Mouse (Mus musculus) liver, embryonic 16.5 days (tissue): ENCODE data around the gene Slit3. TPM values are rescaled to one million over a fixed set of nuclear protein-coding genes. Genes with fewer than 3 reads are reported as not detected.

ENCODE experiments used
- ATAC-seq: fragments of 200-750 bp; cut with Nextera tagmentation; 2 replicates; pipeline ENCODE4 v1.8.0; 2017; ENCODE audit warnings: low read depth, mild to moderate bottlenecking, moderate number of reproducible peaks, moderate library complexity
- H3K27ac ChIP-seq: fragments of 300-500 bp; sonication (generic); 2 replicates; pipeline ENCODE4 v1.5.1; 2014; ENCODE audit warnings: mild to moderate bottlenecking, low read length
- H3K27me3 ChIP-seq: fragments of 300-500 bp; sonication (generic); 2 replicates; pipeline ENCODE4 v1.6.1; 2014; ENCODE audit warnings: low read depth, low read length, mixed read lengths; ENCODE audit not compliant: control insufficient read depth, insufficient read depth
- H3K36me3 ChIP-seq: fragments of 300-500 bp; sonication (generic); 2 replicates; pipeline ENCODE4 v1.6.1; 2014; ENCODE audit warnings: mild to moderate bottlenecking; ENCODE audit not compliant: control insufficient read depth, insufficient read depth
- H3K4me1 ChIP-seq: fragments of 300-500 bp; sonication (generic); 2 replicates; pipeline ENCODE4 v1.6.1; 2014; ENCODE audit warnings: low read depth, low read length, mixed read lengths; ENCODE audit not compliant: control insufficient read depth
- H3K4me2 ChIP-seq: fragments of 300-500 bp; sonication (generic); 2 replicates; pipeline ENCODE4 v1.6.1; 2014; ENCODE audit warnings: low read depth, low read length, mixed read lengths
- H3K4me3 ChIP-seq: fragments of 300-500 bp; sonication (generic); 2 replicates; pipeline ENCODE4 v1.5.1; 2014; ENCODE audit warnings: low read depth, mild to moderate bottlenecking, low read length
- H3K9ac ChIP-seq: fragments of 300-500 bp; sonication (generic); 2 replicates; pipeline ENCODE4 v1.6.1; 2014; ENCODE audit warnings: low read depth, low read length
- H3K9me3 ChIP-seq: fragments of 300-500 bp; sonication (generic); replicated peaks from 2 replicates; pipeline ENCODE4 v1.6.1; 2016; ENCODE audit warnings: low read length; ENCODE audit not compliant: control insufficient read depth
- WGBS: fragments of 180-500 bp; shearing (Covaris S2); extraction: QIAGEN DNeasy Blood & Tissue Kit; methylation state at CpG from one replicate; pipeline ENCODE4 v1.1.7; 2014; ENCODE audit not compliant: insufficient replicate concordance; 5-methylcytosine and 5-hydroxymethylcytosine counted together
- polyA plus RNA-seq: library from polyadenylated mRNA; unstranded; fragments of >200 nt; fragmentation: Nextera tagmentation; extraction: Ambion mirVana; gene quantifications from 2 replicates; pipeline ENCODE4 v1.2.1, GENCODE M21; 2015

The Slit3 gene
- polyA plus RNA-seq, 1 experiment from 2014 or later = 0.22 TPM

DNA sequence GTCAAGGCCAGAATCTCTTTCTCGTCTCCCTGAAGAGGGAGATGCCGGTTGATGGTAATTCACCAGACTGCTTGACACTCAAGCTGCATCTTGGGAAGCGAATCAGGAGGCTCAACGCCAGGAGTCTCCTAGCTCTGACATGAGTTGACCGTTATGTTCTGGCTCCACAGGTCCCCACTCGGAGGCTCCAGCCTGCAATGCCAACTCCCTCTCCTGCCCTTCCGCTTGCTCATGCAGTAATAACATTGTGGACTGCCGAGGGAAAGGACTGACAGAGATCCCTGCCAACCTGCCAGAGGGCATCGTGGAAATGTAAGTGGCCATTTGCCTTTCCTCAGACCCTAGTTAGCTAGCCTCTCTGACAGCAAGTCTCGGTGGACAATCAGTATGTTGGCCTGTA is 457.8 kb downstream of the Slit3 start:
- no peak overlapping the region for H3K27ac ChIP-seq
- no peak overlapping the region for H3K9ac ChIP-seq
- no peaks in the 10 kb centered on the region for H3K9me3 ChIP-seq
- no peak overlapping the region for H3K4me3 ChIP-seq
- H3K27me3 ChIP-seq = no peaks in the 10 kb centered on the region
- no peak overlapping the region for H3K4me2 ChIP-seq
- no peaks in the 10 kb centered on the region for H3K36me3 ChIP-seq
- no peaks in the 10 kb centered on the region for H3K4me1 ChIP-seq
- WGBS = 63% methylated on average over 10 of the region's 10 CpGs
- no peak for ATAC-seq

- no peaks in the 10 kb centered on the region for H3K4me1 ChIP-seq
- WGBS = 59% methylated on average over 5 of the region's 5 CpGs
- H3K27me3 ChIP-seq = no peaks in the 10 kb centered on the region
- no peak overlapping the region for H3K9ac ChIP-seq
- H3K9me3 ChIP-seq = no peaks in the 10 kb centered on the region
- no peak overlapping the region for H3K4me3 ChIP-seq
- no peaks in the 10 kb centered on the region for H3K36me3 ChIP-seq
- H3K27ac ChIP-seq = no peak overlapping the region
- no peak for ATAC-seq
- H3K4me2 ChIP-seq = no peak overlapping the region
Measured at GRCm38 (mm10) chr11:35582591-35582990, 461.6 kb downstream of the Slit3 start.

DNA sequence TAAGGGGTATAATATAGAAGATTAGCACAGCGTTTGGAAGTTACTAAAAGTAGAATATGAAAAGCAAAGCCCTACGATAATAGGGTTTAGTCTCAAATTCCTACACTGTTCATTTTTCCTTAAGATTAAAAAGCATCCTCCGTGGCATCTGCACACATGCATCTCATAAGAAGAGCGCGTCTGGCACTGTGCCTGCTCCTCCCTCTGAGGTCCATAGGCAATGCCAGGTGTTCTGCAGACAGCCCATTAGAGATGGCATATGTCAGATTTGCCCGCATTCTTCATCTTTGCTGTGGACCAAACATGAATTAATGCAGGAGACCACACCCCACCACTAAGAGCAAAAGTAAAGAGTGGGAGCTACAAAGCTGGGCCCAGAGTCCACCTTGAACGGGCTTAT is 462.6 kb downstream of the Slit3 start:
- ATAC-seq = no peak
- Histone ChIP-seq H3K36me3 (no peaks in the 10 kb centered on the region), H3K9ac (no peak overlapping the region), H3K4me3 (no peak overlapping the region), H3K4me1 (no peaks in the 10 kb centered on the region), H3K9me3 (no peaks in the 10 kb centered on the region), H3K27ac (no peak overlapping the region), H3K27me3 (no peaks in the 10 kb centered on the region), H3K4me2 (no peak overlapping the region)
- WGBS = 76% methylated on average over 7 of the region's 7 CpGs

DNA sequence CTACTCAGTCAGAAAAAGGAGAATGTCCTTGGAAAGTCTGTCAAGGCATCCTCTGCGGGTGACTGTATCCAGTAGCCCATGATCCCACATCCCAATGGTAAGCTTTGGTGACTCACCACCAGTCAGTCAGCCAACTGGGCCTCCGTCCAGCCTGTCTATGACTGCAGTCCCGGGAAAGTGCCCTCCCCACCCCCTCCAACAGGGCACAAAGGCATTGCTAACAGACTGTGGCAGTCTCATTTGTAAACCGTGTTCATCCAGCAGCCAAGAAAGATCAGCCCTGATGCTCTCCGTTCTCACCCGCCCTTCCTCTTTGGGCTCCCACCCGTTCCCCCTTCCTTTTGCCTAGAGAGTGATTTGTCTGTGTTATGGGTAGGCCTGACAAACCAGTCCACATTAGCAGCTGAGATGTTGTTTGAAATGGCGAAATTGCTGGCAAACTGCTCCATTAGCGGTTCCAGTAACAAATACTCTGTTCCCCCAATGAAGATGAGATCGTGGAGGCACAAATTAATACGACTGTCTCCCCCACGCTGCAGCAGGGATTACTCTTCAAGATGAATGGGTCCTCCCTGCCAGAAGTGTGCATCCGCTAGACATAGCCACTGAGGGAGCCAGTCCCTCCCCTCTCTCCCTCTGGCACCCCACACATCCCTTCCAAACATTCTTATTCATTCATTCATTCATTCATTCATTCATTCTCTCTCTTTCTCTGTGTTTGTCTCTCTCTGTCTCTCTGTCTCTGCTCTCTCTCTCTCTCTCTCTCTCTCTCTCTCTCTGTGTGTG is 466.3 kb downstream of the Slit3 start:
- Histone ChIP-seq H3K9me3 (no peaks in the 10 kb centered on the region), H3K27ac (no peak overlapping the region), H3K9ac (no peak overlapping the region), H3K27me3 (no peaks in the 10 kb centered on the region), H3K4me1 (no peaks in the 10 kb centered on the region), H3K36me3 (no peaks in the 10 kb centered on the region), H3K4me2 (no peak overlapping the region), H3K4me3 (no peak overlapping the region)
- no peak for ATAC-seq
- 65% methylated on average over 13 of the region's 13 CpGs for WGBS

GRCm38 (mm10) chr11:35589892-35590291 is 468.9 kb downstream of the Slit3 start:
- Histone ChIP-seq H3K36me3 (no peaks in the 10 kb centered on the region), H3K9ac (no peak overlapping the region), H3K27me3 (no peaks in the 10 kb centered on the region), H3K27ac (no peak overlapping the region), H3K4me1 (no peaks in the 10 kb centered on the region), H3K4me3 (no peak overlapping the region), H3K4me2 (no peak overlapping the region), H3K9me3 (no peaks in the 10 kb centered on the region)
- ATAC-seq = no peak
- WGBS = 73% methylated on average over 7 of the region's 7 CpGs

DNA sequence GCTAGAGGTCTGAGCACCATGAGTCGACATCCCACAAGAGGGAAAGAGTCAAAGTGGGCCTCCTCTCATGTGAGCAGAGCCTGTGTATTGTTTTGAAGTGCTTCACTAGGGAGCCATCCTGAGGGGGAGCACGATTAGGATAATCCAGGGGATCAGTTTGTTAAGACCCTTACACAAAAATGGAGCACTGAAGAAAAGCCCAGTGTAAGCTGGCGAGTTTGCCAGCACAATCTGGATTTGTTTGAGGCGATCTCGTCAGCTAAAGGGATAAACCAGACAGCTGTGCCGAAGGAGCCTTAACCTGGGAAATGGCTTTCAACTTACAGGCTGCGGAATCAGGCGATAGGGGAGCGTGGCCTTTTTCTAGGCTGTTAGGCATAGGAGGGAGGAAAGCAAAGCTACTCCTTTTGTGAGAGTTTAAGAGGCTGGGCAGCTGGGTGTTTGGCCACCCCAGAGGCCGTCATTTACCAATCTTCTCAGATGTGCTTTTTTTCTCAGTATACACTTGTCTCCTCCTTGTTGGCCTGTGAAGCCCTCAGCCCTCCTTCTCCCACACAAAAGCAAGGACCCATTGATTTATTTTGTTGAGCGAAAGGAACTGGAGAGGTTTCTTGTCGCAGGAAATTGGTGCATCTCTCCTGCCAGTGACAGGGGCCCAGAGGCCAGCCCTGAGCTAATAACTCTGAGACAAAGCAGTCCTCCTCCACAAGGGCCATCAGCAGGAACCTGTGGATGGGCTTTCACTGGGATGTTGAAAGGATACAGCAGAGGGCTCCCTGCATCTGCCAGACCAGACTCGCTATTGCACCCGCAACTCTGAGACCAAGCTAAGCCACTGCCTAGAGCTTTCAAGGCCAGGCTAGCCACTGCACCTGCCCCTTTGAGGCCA is 472.4 kb downstream of the Slit3 start:
- WGBS = 68% methylated on average over 14 of the region's 14 CpGs
- Histone ChIP-seq H3K4me3 (no peak overlapping the region), H3K9me3 (no peaks in the 10 kb centered on the region), H3K9ac (no peak overlapping the region), H3K27ac (no peak overlapping the region), H3K4me2 (no peak overlapping the region), H3K4me1 (no peaks in the 10 kb centered on the region), H3K36me3 (no peaks in the 10 kb centered on the region), H3K27me3 (no peaks in the 10 kb centered on the region)
- no peak for ATAC-seq

GRCm38 (mm10) chr11:35596064-35596463 is 475.0 kb downstream of the Slit3 start:
- no peaks in the 10 kb centered on the region for H3K27me3 ChIP-seq
- no peaks in the 10 kb centered on the region for H3K36me3 ChIP-seq
- H3K4me1 ChIP-seq = no peaks in the 10 kb centered on the region
- no peak overlapping the region for H3K27ac ChIP-seq
- H3K9ac ChIP-seq = no peak overlapping the region
- H3K9me3 ChIP-seq = no peaks in the 10 kb centered on the region
- H3K4me2 ChIP-seq = no peak overlapping the region
- peak; percentile 43; the same call in 1 of the 2 replicates for ATAC-seq
- no peak overlapping the region for H3K4me3 ChIP-seq

GRCm38 (mm10) chr11:35597882-35598281 is 476.9 kb downstream of the Slit3 start:
- 75% methylated on average over 6 of the region's 6 CpGs for WGBS
- Histone ChIP-seq H3K27me3 (no peaks in the 10 kb centered on the region), H3K4me2 (no peak overlapping the region), H3K9me3 (no peaks in the 10 kb centered on the region), H3K4me3 (no peak overlapping the region), H3K9ac (no peak overlapping the region), H3K27ac (no peak overlapping the region), H3K36me3 (no peaks in the 10 kb centered on the region), H3K4me1 (no peaks in the 10 kb centered on the region)
- no peak for ATAC-seq

GRCm38 (mm10) chr11:35598732-35599131 is 477.7 kb downstream of the Slit3 start:
- Histone ChIP-seq H3K36me3 (no peaks in the 10 kb centered on the region), H3K9me3 (no peaks in the 10 kb centered on the region), H3K9ac (no peak overlapping the region), H3K4me1 (no peaks in the 10 kb centered on the region), H3K4me3 (no peak overlapping the region), H3K4me2 (no peak overlapping the region), H3K27me3 (no peaks in the 10 kb centered on the region), H3K27ac (no peak overlapping the region)
- 51% methylated on average over 7 of the region's 7 CpGs for WGBS
- ATAC-seq = no peak
